Mouse (Mus musculus) intestine, embryonic 14.5 days (tissue): ENCODE measurements around the gene Ptprd. TPM values are rescaled to one million over a fixed set of nuclear protein-coding genes. Genes with fewer than 3 reads are reported as not detected.

Experiments used
- ATAC-seq: fragments of 200-750 bp; cut with Nextera tagmentation; replicated peaks from 2 replicates; pipeline ENCODE4 v1.8.0; 2017; ENCODE audit warnings: low read depth, moderate number of reproducible peaks, moderate TSS enrichment, moderate library complexity; ENCODE audit not compliant: low FRiP score, low TSS enrichment
- DNase-seq: peaks from one replicate; pipeline ENCODE4 v3.0.0-alpha.2; 2018; ENCODE audit warnings: low spot score
- H3K27ac ChIP-seq: fragments of 300-500 bp; sonication (generic); 2 replicates; pipeline ENCODE4 v1.5.1; 2014; ENCODE audit warnings: low read depth, mild to moderate bottlenecking, control low read depth
- H3K27me3 ChIP-seq: fragments of 300-500 bp; sonication (generic); replicated peaks from 2 replicates; pipeline ENCODE4 v1.6.1; 2014; ENCODE audit warnings: low read length, control low read depth; ENCODE audit not compliant: control insufficient read depth, insufficient read depth
- H3K36me3 ChIP-seq: fragments of 300-500 bp; sonication (generic); 2 replicates; pipeline ENCODE4 v1.6.1; 2014; ENCODE audit warnings: low read length, control low read depth; ENCODE audit not compliant: control insufficient read depth, insufficient read depth
- H3K4me1 ChIP-seq: fragments of 300-500 bp; sonication (generic); replicated peaks from 2 replicates; pipeline ENCODE4 v1.6.1; 2014; ENCODE audit warnings: low read length, control low read depth, mixed read lengths; ENCODE audit not compliant: control insufficient read depth, insufficient read depth
- H3K4me2 ChIP-seq: fragments of 300-500 bp; sonication (generic); 2 replicates; pipeline ENCODE4 v1.6.1; 2014; ENCODE audit warnings: low read length
- H3K4me3 ChIP-seq: fragments of 300-500 bp; sonication (generic); 2 replicates; pipeline ENCODE4 v1.5.1; 2014; ENCODE audit warnings: low read depth, low read length, control low read depth, mixed read lengths
- H3K9ac ChIP-seq: fragments of 300-500 bp; sonication (generic); 2 replicates; pipeline ENCODE4 v1.6.1; 2014; ENCODE audit warnings: mild to moderate bottlenecking, low read length
- H3K9me3 ChIP-seq: fragments of 300-500 bp; sonication (generic); 2 replicates; pipeline ENCODE4 v1.6.1; 2016; ENCODE audit warnings: low read length, control low read depth; ENCODE audit not compliant: control insufficient read depth
- WGBS: fragments of 180-500 bp; shearing (Covaris S2); extraction: QIAGEN DNeasy Blood & Tissue Kit; methylation state at CpG from one replicate; pipeline ENCODE4 v1.1.7; 2014; 5-methylcytosine and 5-hydroxymethylcytosine counted together
- polyA plus RNA-seq: library from polyadenylated mRNA; unstranded; fragments of >200 nt; fragmentation: Nextera tagmentation; extraction: Ambion mirVana; gene quantifications from 2 replicates; pipeline ENCODE4 v1.2.1, GENCODE M21; 2014

Ptprd gene
- polyA plus RNA-seq, 1 experiment from 2014 or later, result 19.4 TPM

DNA sequence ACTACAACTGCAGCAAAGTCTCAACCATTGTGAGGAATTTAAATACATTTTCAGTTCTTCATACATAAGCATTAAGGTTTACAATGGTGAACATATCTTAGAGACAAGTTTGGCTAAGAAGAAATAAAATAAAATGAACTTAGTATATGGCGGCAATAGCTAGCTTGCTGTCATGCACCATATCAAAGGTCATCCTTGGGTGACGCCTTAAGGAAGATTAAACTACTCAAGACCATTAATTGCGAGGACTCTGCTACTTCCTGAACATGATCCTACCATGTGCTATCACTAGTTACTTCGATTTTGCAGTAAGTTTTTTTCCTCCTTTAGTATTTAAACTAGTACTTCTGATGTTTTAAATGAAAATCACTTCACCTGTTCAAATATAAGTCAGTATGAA is 1949.0 kb downstream of the Ptprd start:
- Histone ChIP-seq H3K4me3 (no peak overlapping the region), H3K9ac (no peak overlapping the region), H3K27ac (no peak overlapping the region), H3K36me3 (no peaks in the 10 kb centered on the region), H3K27me3 (no peaks in the 10 kb centered on the region), H3K4me2 (no peak overlapping the region), H3K4me1 (no peaks in the 10 kb centered on the region), H3K9me3 (no peaks in the 10 kb centered on the region)
- ATAC-seq, result no peak
- no peak for DNase-seq
- WGBS, result 87% methylated on average over 4 of the region's 4 CpGs

DNA sequence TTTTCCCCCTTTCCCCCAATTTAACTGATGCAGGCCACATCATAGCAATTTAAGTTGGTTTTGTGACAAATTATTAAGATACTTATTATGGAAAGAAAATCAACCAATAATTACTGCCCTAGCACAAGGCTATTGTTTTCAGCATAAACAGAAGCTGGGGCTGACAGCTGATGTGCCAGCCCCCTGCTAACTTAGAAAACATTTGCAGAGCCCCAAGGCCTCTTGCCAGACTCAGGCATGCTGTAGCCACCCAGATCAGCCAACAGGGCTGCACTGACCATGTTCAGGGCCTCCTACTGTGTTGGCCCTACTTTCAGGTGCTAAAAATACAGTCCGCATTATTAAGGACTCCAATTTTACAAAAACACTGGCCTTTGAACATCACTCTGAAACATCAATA is 1951.1 kb downstream of the Ptprd start:
- no peak for DNase-seq
- H3K4me1 ChIP-seq, result no peaks in the 10 kb centered on the region
- 85% methylated on average over 1 of the region's 1 CpGs for WGBS

DNA sequence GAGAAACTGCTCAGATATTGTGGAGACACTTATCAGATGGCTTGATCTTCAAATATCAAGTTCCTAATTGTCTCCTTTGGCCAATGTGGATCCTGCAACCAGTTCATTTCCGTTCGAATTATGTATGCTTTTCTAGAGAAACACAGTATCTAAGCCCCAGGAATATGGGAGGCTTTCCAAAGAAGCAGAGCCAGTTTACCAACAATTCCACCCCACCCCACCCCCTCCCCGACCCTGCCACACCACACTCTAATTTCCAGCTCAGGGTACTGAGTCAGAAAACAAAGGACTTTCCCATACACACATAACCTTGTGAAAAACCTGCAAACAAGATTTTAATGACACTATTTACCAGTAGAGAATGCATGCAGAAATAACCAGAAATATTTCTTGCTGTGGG is 1951.5 kb downstream of the Ptprd start:
- WGBS, result 78% methylated on average over 3 of the region's 3 CpGs
- Histone ChIP-seq H3K9ac (no peak overlapping the region), H3K4me3 (no peak overlapping the region), H3K4me2 (no peak overlapping the region), H3K27me3 (no peaks in the 10 kb centered on the region), H3K9me3 (no peaks in the 10 kb centered on the region), H3K36me3 (no peaks in the 10 kb centered on the region), H3K4me1 (no peaks in the 10 kb centered on the region), H3K27ac (no peak overlapping the region)
- no peak for ATAC-seq
- DNase-seq, result no peak

More for the DNA sequence above, 1951.1 kb downstream of the Ptprd start:
- H3K27me3 ChIP-seq, result no peaks in the 10 kb centered on the region
- no peak overlapping the region for H3K4me3 ChIP-seq
- no peak overlapping the region for H3K9ac ChIP-seq
- no peak overlapping the region for H3K27ac ChIP-seq
- H3K9me3 ChIP-seq, result no peaks in the 10 kb centered on the region
- no peaks in the 10 kb centered on the region for H3K36me3 ChIP-seq
- ATAC-seq, result no peak
- no peak overlapping the region for H3K4me2 ChIP-seq

DNA sequence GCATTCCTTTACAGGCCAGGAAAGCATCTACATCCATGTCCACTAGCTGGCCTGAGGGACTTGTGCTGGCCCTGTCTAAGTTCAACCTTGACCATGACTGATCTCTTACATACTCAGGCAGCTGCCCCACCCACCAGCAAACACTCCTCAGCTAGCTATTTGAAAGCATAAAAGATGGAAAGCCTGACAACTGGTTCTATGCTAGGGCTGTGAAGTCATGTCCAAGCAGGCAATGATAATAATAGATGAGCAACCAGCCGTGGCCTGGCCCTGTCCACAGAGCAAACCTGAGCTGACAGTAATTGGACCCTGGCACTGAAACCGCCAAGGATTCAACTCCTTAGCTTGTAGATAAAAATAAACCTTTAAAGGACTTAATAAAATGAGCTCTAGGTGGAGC is 1952.1 kb downstream of the Ptprd start:
- H3K9ac ChIP-seq, result no peak overlapping the region
- ATAC-seq (no peak), DNase-seq (no peak)
- no peaks in the 10 kb centered on the region for H3K4me1 ChIP-seq
- no peak overlapping the region for H3K27ac ChIP-seq
- no peaks in the 10 kb centered on the region for H3K9me3 ChIP-seq
- no peaks in the 10 kb centered on the region for H3K36me3 ChIP-seq
- no peaks in the 10 kb centered on the region for H3K27me3 ChIP-seq
- H3K4me2 ChIP-seq, result no peak overlapping the region
- 70% methylated on average over 2 of the region's 2 CpGs for WGBS
- no peak overlapping the region for H3K4me3 ChIP-seq

DNA sequence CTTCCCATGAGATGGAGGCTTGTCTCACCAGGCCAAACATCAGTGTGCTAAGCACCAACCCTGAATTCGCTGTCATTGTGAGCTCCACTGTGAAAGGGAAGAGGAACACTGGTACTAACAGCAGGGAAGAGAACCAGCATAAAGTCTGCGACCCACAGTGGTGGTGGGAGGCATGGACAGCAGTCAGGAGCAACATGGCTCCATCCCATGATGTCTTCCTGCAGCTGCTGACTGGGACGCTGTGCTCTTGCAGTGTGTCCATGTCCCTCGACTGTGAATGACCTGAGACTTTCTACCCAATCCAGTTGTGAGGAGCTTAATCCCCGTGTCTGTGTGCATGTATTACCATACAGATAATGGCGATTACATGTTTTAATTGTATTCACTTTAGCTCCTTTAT is 1967.4 kb downstream of the Ptprd start:
- WGBS, result 88% methylated on average over 6 of the region's 6 CpGs
- H3K4me1 ChIP-seq, result no peaks in the 10 kb centered on the region

DNA sequence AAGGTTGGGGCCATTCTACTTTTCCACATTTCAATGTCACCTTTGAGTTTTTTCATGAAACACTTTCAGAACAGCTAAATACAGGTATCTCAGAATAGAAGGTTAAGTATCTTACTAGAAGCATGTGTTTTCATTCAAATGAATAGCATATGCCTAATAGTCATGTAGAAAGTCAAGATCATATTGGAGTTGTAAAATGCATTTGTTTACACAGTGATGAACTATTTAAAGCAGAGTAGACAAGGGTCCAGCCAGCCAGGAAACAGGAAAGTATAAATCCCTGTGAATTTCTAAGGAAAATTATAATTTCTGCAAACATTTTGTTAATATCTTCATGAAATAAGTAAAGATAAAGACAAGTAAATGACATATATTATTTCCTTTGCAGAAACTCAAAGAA is 1970.2 kb downstream of the Ptprd start:
- no peak overlapping the region for H3K9ac ChIP-seq
- no peaks in the 10 kb centered on the region for H3K36me3 ChIP-seq
- H3K9me3 ChIP-seq, result no peaks in the 10 kb centered on the region
- no peak overlapping the region for H3K27ac ChIP-seq
- no peak overlapping the region for H3K4me2 ChIP-seq
- ATAC-seq (no peak), DNase-seq (no peak)
- H3K4me1 ChIP-seq, result no peaks in the 10 kb centered on the region
- no peaks in the 10 kb centered on the region for H3K27me3 ChIP-seq
- H3K4me3 ChIP-seq, result no peak overlapping the region

More for the DNA sequence above, 1967.4 kb downstream of the Ptprd start:
- ATAC-seq, result no peak
- H3K27me3 ChIP-seq, result no peaks in the 10 kb centered on the region
- H3K4me2 ChIP-seq, result no peak overlapping the region
- no peak for DNase-seq
- no peak overlapping the region for H3K9ac ChIP-seq
- H3K36me3 ChIP-seq, result no peaks in the 10 kb centered on the region
- H3K27ac ChIP-seq, result no peak overlapping the region
- H3K9me3 ChIP-seq, result no peaks in the 10 kb centered on the region
- H3K4me3 ChIP-seq, result no peak overlapping the region

DNA sequence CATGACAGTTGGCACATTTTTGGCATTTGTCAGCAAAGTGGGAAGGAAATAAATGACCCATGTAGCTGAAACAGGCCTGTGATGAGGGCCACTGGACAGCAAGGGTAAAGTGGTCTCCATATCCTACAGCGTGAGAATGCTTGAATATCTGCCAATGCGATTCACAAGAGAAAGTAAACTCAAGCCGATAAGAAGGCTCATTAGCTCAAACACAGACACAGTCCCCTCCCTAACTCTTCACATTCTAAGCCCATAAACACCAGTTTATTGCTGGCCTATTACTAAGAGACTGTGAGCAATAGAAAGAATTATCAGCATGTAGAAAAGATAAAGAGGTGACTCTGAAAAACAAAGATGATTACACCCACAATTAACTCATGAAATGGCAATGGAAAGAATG is 1970.6 kb downstream of the Ptprd start:
- Histone ChIP-seq H3K9me3 (no peaks in the 10 kb centered on the region), H3K4me1 (no peaks in the 10 kb centered on the region), H3K9ac (no peak overlapping the region), H3K4me2 (no peak overlapping the region), H3K36me3 (no peaks in the 10 kb centered on the region), H3K4me3 (no peak overlapping the region), H3K27me3 (no peaks in the 10 kb centered on the region), H3K27ac (no peak overlapping the region)
- WGBS, result 23% methylated on average over 3 of the region's 3 CpGs
- DNase-seq (no peak), ATAC-seq (0 out of 2 replicates have a peak, but pooled peaks have one; percentile 40)

DNA sequence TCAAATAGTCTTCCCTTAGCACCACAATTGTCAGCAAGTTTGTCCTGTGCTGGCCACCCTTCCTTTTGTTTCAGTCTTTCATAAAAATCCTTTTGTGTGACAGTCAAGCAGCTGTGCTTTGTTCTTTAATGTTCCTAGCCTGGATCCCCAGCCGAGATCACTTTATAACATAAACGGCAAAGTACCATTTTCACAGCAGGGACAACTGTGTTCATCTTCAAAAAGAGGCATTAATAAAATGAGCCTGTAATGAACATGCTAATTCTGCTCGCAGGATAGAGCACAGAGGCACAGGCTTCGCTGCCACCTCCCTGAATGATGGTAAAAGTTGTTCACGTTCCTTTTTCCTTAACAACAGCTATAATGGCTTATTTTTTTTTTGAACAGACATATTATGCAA is 1972.7 kb downstream of the Ptprd start:
- H3K9me3 ChIP-seq, result no peaks in the 10 kb centered on the region
- H3K4me1 ChIP-seq, result no peaks in the 10 kb centered on the region
- ATAC-seq, result no peak
- H3K36me3 ChIP-seq, result no peaks in the 10 kb centered on the region
- DNase-seq, result no peak
- H3K27me3 ChIP-seq, result no peaks in the 10 kb centered on the region
- 59% methylated on average over 5 of the region's 5 CpGs for WGBS
- no peak overlapping the region for H3K27ac ChIP-seq
- H3K4me2 ChIP-seq, result no peak overlapping the region
- no peak overlapping the region for H3K9ac ChIP-seq
- no peak overlapping the region for H3K4me3 ChIP-seq

DNA sequence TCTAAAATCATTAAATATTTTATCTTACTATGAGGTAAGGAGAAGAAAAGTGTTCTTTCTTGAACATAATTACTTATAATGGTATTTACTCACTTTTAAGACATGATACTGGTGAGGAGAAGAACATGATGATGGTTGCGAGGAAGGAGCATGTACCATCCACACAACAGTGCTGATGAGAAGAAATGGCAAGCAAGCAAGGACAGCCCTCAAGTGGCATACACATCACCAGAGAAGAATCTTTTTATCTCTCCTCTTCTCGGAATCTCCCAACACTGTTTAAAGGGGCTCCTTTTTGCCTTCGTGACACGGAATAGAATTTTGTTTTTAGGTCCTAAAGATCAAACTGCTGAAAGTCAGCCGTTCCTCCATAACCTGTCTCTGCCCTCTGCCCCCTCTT is 1973.2 kb downstream of the Ptprd start:
- no peak overlapping the region for H3K4me3 ChIP-seq
- H3K4me2 ChIP-seq, result no peak overlapping the region
- H3K27ac ChIP-seq, result no peak overlapping the region
- H3K9ac ChIP-seq, result no peak overlapping the region
- no peaks in the 10 kb centered on the region for H3K27me3 ChIP-seq
- DNase-seq (no peak), ATAC-seq (no peak)
- H3K4me1 ChIP-seq, result no peaks in the 10 kb centered on the region
- H3K9me3 ChIP-seq, result no peaks in the 10 kb centered on the region
- no peaks in the 10 kb centered on the region for H3K36me3 ChIP-seq
- 81% methylated on average over 5 of the region's 5 CpGs for WGBS
